Mouse (Mus musculus) kidney, postnatal 0 days (tissue): ENCODE results near the gene Catsper1. TPM values are rescaled to one million over a fixed set of nuclear protein-coding genes. Genes with fewer than 3 reads are reported as not detected.
A peak's percentile ranks its signal among the peaks of the same experiment; 100 is the strongest.

Source experiments
- ATAC-seq: fragments of 200-750 bp; cut with Nextera tagmentation; replicated peaks from 2 replicates; pipeline ENCODE4 v1.8.0; 2017; ENCODE audit warnings: low read depth, moderate number of reproducible peaks, moderate TSS enrichment, moderate library complexity; ENCODE audit not compliant: low FRiP score
- DNase-seq: peaks from one replicate; pipeline ENCODE4 v3.0.0-alpha.2; 2016; ENCODE audit warnings: low spot score
- H3K27ac ChIP-seq: fragments of 300-500 bp; sonication (generic); 2 replicates; pipeline ENCODE4 v1.5.1; 2014; ENCODE audit warnings: mild to moderate bottlenecking
- H3K27me3 ChIP-seq: fragments of 300-500 bp; sonication (generic); 2 replicates; pipeline ENCODE4 v1.6.1; 2014; ENCODE audit warnings: low read length, mixed read lengths; ENCODE audit not compliant: insufficient read depth
- H3K36me3 ChIP-seq: fragments of 300-500 bp; sonication (generic); 2 replicates; pipeline ENCODE4 v1.6.1; 2014; ENCODE audit warnings: low read length, mixed read lengths; ENCODE audit not compliant: insufficient read depth
- H3K4me1 ChIP-seq: fragments of 300-500 bp; sonication (generic); replicated peaks from 2 replicates; pipeline ENCODE4 v1.6.1; 2014; ENCODE audit warnings: antibody characterized with exemption, low read length, mixed read lengths; ENCODE audit not compliant: insufficient read depth
- H3K4me2 ChIP-seq: fragments of 300-500 bp; sonication (generic); 2 replicates; pipeline ENCODE4 v1.6.1; 2014; ENCODE audit warnings: mild to moderate bottlenecking, low read length, moderate library complexity, mixed read lengths
- H3K4me3 ChIP-seq: fragments of 300-500 bp; sonication (generic); replicated peaks from 2 replicates; pipeline ENCODE4 v1.5.1; 2014; ENCODE audit warnings: low read depth, low read length
- H3K9ac ChIP-seq: fragments of 300-500 bp; sonication (generic); 2 replicates; pipeline ENCODE4 v1.6.1; 2014; ENCODE audit warnings: low read depth, low read length
- H3K9me3 ChIP-seq: fragments of 300-500 bp; sonication (generic); replicated peaks from 2 replicates; pipeline ENCODE4 v1.6.1; 2016; ENCODE audit warnings: low read length, inconsistent platforms, mixed read lengths
- CTCF ChIP-seq: IDR thresholded peaks from 2 replicates; pipeline ENCODE4 v1.5.1; 2016; ENCODE audit warnings: antibody characterized with exemption, low read depth, mild to moderate bottlenecking, moderate library complexity
- WGBS: fragments of 180-500 bp; shearing (Covaris S2); extraction: QIAGEN DNeasy Blood & Tissue Kit; methylation state at CpG from one replicate; pipeline ENCODE4 v1.1.7; 2014; 5-methylcytosine and 5-hydroxymethylcytosine counted together
- polyA plus RNA-seq: library from polyadenylated mRNA; unstranded; fragments of >200 nt; fragmentation: Nextera tagmentation; extraction: Ambion mirVana; gene quantifications from 2 replicates; pipeline ENCODE4 v1.2.1, GENCODE M21; 2015

The Catsper1 gene
- polyA plus RNA-seq: not detected in 2 replicates

DNA sequence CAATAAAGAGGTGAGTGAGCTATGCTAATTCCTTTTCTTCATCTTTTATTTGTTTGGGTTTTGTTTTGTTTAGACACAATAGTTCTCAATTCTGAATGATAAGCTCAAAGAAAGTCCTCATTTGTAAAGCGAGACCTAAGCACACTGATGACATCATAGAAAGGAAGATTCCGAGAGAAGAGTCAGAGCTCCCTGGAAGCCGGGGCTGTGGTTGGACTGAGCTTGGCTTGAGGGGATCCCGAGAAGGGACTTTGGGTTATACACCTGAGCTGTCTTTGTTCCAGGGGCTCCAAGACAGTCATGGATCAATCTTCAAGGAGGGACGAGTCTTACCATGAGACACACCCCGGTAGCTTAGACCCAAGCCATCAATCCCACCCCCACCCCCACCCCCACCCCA is at the start of gene Catsper1:
Gene Catsper1, plus strand, starts transcription at position 301 of the 400 bp plus-strand sequence.
- no peak within 1 kb of the TSS for H3K4me2 ChIP-seq
- no peak within 1 kb of the TSS for H3K9ac ChIP-seq
- H3K4me1 ChIP-seq: no peaks in the 10 kb centered on the region
- H3K36me3 ChIP-seq: no peaks in the 10 kb centered on the region
- no peak within 1 kb of the TSS for H3K27ac ChIP-seq
- no peak for TF ChIP-seq CTCF
- no peak within 1 kb of the TSS for H3K4me3 ChIP-seq
- H3K9me3 ChIP-seq: no peaks in the 10 kb centered on the region
- WGBS: 90% methylated on average over 6 of the region's 6 CpGs
- ATAC-seq (no peak), DNase-seq (no peak)
- no peaks in the 10 kb centered on the region for H3K27me3 ChIP-seq

- TF ChIP-seq CTCF: peak; percentile 90
- peak within 1 kb of the TSS; percentile 74 for H3K27ac ChIP-seq
- H3K9ac ChIP-seq: peak within 1 kb of the TSS; percentile 70
- H3K4me1 ChIP-seq: peaks cover 15% of the 10 kb centered on the region
- H3K36me3 ChIP-seq: peaks cover 20% of the 10 kb centered on the region
- peak; percentile 100 for DNase-seq
- peak within 1 kb of the TSS; percentile 76 for H3K4me3 ChIP-seq
- no peaks in the 10 kb centered on the region for H3K9me3 ChIP-seq
- no peaks in the 10 kb centered on the region for H3K27me3 ChIP-seq
- ATAC-seq: peak; percentile 97
- WGBS: under 1% methylated on average over 46 of the region's 46 CpGs
- H3K4me2 ChIP-seq: peak within 1 kb of the TSS; percentile 73
These were observed 40.4 kb upstream of the Catsper1 start, which contains the start of gene Sf3b2 for GRCm38 (mm10) chr19:5294972-5295735. Sf3b2 (minus strand) TSS chr19:5295455.

DNA sequence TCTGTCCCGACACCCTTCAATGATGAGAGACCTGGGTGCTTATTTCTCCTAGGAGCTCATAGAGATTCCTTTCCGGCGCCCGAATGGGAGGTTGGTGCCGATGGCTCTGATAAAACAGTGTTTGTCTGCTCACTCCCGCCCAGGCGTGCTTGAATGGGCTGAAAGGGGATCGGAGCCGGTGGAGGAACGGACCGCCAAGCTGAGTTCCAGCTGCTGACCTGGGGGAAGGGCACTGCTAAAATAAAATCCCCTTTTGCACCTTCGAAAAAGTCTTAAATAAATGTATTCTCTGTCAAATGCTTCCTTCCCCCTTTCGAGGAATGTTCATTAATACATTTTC is 39.8 kb upstream of the Catsper1 start:
- Histone ChIP-seq H3K9me3 (no peaks in the 10 kb centered on the region), H3K4me3 (peak overlapping the region; percentile 34), H3K4me1 (peaks cover 15% of the 10 kb centered on the region), H3K9ac (peak overlapping the region; percentile 24; the same call in 1 of the 2 replicates), H3K27me3 (no peaks in the 10 kb centered on the region), H3K27ac (peak overlapping the region; percentile 61), H3K4me2 (peak overlapping the region; percentile 56), H3K36me3 (peaks cover 15% of the 10 kb centered on the region)
- WGBS: 8% methylated on average over 13 of the region's 13 CpGs
- TF ChIP-seq CTCF: no peak
- DNase-seq (no peak), ATAC-seq (peak; percentile 15; the same call in 1 of the 2 replicates)

- ATAC-seq: no peak
- no peak overlapping the region for H3K4me2 ChIP-seq
- no peak for TF ChIP-seq CTCF
- no peak overlapping the region for H3K4me3 ChIP-seq
- no peak for DNase-seq
- peaks cover 15% of the 10 kb centered on the region for H3K4me1 ChIP-seq
- no peak overlapping the region for H3K27ac ChIP-seq
- H3K9ac ChIP-seq: no peak overlapping the region
- H3K27me3 ChIP-seq: no peaks in the 10 kb centered on the region
- no peaks in the 10 kb centered on the region for H3K9me3 ChIP-seq
- peaks cover 14% of the 10 kb centered on the region for H3K36me3 ChIP-seq
- WGBS: 30% methylated on average over 5 of the region's 5 CpGs
These were observed 38.9 kb upstream of the Catsper1 start for GRCm38 (mm10) chr19:5296630-5297029.

DNA sequence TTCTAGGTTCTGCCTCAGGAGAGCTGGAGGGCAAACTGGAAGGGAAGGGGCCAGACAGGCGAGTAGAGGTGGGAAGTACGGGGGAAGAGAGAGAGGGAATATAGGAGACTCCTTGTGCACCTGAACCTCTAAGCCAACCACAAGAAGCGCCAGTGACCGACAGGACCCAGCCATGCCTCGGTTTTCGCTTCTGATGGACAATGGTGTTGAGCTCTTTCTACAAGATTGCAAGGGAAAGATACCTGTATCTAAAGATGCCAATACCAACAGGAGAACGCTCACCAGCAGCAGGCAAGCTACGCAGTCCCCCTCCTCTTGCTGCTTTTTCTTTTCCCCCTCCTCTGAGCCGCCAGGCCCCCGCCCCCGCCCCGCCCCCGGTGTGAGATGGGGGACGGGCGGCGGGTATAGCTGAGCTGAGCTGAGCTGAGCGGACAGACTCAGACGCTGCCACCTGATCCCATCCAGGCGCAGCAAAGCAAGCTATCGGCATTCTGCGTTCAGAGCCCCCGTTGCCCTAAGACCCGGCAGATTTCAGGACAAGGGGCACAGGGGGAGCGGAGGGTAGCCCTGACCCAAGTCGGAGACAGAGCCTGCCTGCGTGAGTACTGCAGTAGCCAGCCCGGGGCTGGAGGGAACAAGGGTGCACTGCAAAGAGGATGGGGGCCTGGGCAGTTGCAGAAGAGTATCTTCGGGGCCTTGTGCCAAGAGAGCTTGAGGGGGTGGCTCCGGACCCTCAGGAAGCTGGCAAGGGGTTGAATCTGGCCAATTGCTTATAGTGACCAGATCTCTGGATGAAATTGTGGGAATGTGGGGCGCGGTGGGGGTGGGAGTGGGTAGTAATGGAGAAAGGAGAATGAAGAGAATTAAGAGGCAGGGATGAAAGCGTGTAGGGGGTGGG is 37.4 kb upstream of the Catsper1 start, which contains the start of gene Gal3st3:
Gene Gal3st3, plus strand, starts transcription at position 429 of the 898 bp plus-strand sequence.
- Histone ChIP-seq H3K9me3 (no peaks in the 10 kb centered on the region), H3K9ac (peak within 1 kb of the TSS; percentile 55), H3K36me3 (peaks cover 7% of the 10 kb centered on the region), H3K4me3 (peak within 1 kb of the TSS; percentile 34), H3K4me2 (peak within 1 kb of the TSS; percentile 80), H3K27me3 (no peaks in the 10 kb centered on the region), H3K27ac (no peak within 1 kb of the TSS), H3K4me1 (peaks cover 15% of the 10 kb centered on the region)
- no peak for TF ChIP-seq CTCF
- DNase-seq (peak; percentile 16), ATAC-seq (no peak)
- WGBS: 7% methylated on average over 30 of the region's 32 CpGs

GRCm38 (mm10) chr19:5300588-5300987 is 35.0 kb upstream of the Catsper1 start:
- DNase-seq (no peak), ATAC-seq (no peak)
- no peak overlapping the region for H3K4me2 ChIP-seq
- no peak for TF ChIP-seq CTCF
- H3K9me3 ChIP-seq: no peaks in the 10 kb centered on the region
- H3K36me3 ChIP-seq: no peaks in the 10 kb centered on the region
- peaks cover 9% of the 10 kb centered on the region; the same call in 1 of the 2 replicates for H3K4me1 ChIP-seq
- no peak overlapping the region for H3K9ac ChIP-seq
- no peaks in the 10 kb centered on the region for H3K27me3 ChIP-seq
- H3K27ac ChIP-seq: no peak overlapping the region
- H3K4me3 ChIP-seq: no peak overlapping the region
- WGBS: 84% methylated on average over 6 of the region's 6 CpGs
